ENCODE assay signal across 12 mouse cellular contexts in the genomic region with DNA sequence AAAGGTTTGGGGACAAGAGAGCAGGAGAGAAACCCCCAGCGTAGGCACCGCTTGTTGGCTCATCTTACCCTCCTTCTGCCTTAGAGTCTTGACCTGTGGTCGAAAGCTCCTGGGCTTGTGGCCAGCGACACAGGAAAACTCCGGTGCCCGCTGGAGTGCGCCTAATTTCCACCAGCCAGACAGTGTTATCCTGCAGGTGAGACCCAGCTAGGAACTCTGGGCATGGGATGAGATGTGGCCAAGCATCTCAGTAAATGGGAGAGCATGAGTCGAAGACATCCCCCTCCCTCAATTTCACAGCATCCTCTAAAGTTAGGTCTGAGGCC. TPM values are rescaled to one million over a fixed set of nuclear protein-coding genes. Genes with fewer than 3 reads are reported as not detected.
DNase-seq lines count a peak whose midpoint lies in the region; ATAC-seq and TF ChIP-seq lines count a peak whose summit lies in the region.
"Had no signal": no experiment of that assay in that cellular context is flagged by ENCODE, and none has a peak within 500 bp of the region (broad histone marks: within the 10 kb centered on the region; RNA-seq: fewer than 3 reads in every experiment).

No protein-coding gene starts in this region.

- intact Hi-C loops in heart, postnatal 14 days (cut with DNase I): loop anchor here (1.0 kb wide), 1 partner anchor 12 kb away; no protein-coding TSS in a partner anchor

- H3K4me3 ChIP-seq in kidney, embryonic 15.5 days (replicated peaks): no peak overlapping the region
- H3K4me3 ChIP-seq in bone marrow, adult 2 months (replicated peaks; ENCODE audit: control insufficient read depth, low read depth, low read length): no peak overlapping the region
- H3K4me3 ChIP-seq in kidney, postnatal 0 days (replicated peaks; ENCODE audit: low read depth, low read length): no peak overlapping the region
- H3K4me3 ChIP-seq: embryonic facial prominence, embryonic 15.5 days; midbrain, embryonic 13.5 days had no signal

- no peak overlapping the region for H3K9ac ChIP-seq in kidney, embryonic 15.5 days
- H3K9ac ChIP-seq in kidney, postnatal 0 days (ENCODE audit: low read depth, low read length): 0 out of 2 replicates have a peak overlapping the region, but pooled peaks have one; percentile 8
- H3K9ac ChIP-seq: embryonic facial prominence, embryonic 15.5 days; liver, embryonic 14.5 days; midbrain, embryonic 13.5 days had no signal

- TF ChIP-seq CTCF in bone marrow, adult 2 months (IDR thresholded peaks at IDR 0.05; ENCODE audit: control insufficient read depth, insufficient read depth, low read length): no peak
- no peak for TF ChIP-seq CTCF in kidney, postnatal 0 days (IDR thresholded peaks at IDR 0.05; ENCODE audit: low read depth)

- H3K27me3 ChIP-seq in kidney, embryonic 15.5 days: no peaks in the 10 kb centered on the region
- no peaks in the 10 kb centered on the region for H3K27me3 ChIP-seq in kidney, postnatal 0 days (ENCODE audit: insufficient read depth, low read length)
- H3K27me3 ChIP-seq: embryonic facial prominence, embryonic 15.5 days; midbrain, embryonic 13.5 days had no signal

- TF ChIP-seq POLR2A in bone marrow, adult 2 months (IDR thresholded peaks at IDR 0.05; ENCODE audit: borderline replicate concordance, control insufficient read depth, low read depth, low read length): no peak

- H3K36me3 ChIP-seq in kidney, embryonic 15.5 days: peaks cover 31% of the 10 kb centered on the region
- H3K36me3 ChIP-seq in kidney, postnatal 0 days (ENCODE audit: insufficient read depth, low read length): no peaks in the 10 kb centered on the region

- ATAC-seq in kidney, embryonic 15.5 days (replicated peaks; ENCODE audit: low FRiP score): no peak
- no peak for ATAC-seq in kidney, postnatal 0 days (replicated peaks; ENCODE audit: low FRiP score, low read depth)
- ATAC-seq: midbrain, embryonic 13.5 days had no signal

- no peaks in the 10 kb centered on the region for H3K9me3 ChIP-seq in kidney, embryonic 15.5 days (replicated peaks)
- H3K9me3 ChIP-seq in kidney, postnatal 0 days (replicated peaks; ENCODE audit: low read length): no peaks in the 10 kb centered on the region
- H3K9me3 ChIP-seq: embryonic facial prominence, embryonic 15.5 days; midbrain, embryonic 13.5 days had no signal

- 73% methylated on average over 8 of the region's 8 CpGs for WGBS in kidney, embryonic 15.5 days
- 88% methylated on average over 8 of the region's 8 CpGs for WGBS in bone marrow, adult 2 months
- WGBS in kidney, postnatal 0 days: 71% methylated on average over 8 of the region's 8 CpGs

- no peak overlapping the region for H3K27ac ChIP-seq in kidney, embryonic 15.5 days
- H3K27ac ChIP-seq in bone marrow, adult 2 months (ENCODE audit: control insufficient read depth, insufficient read depth, low read depth, low read length, poor library complexity): peak overlapping the region; percentile 35
- H3K27ac ChIP-seq in kidney, postnatal 0 days: no peak overlapping the region
- H3K27ac ChIP-seq: embryonic facial prominence, embryonic 15.5 days; liver, embryonic 14.5 days; midbrain, embryonic 13.5 days had no signal

- H3K4me2 ChIP-seq in kidney, embryonic 15.5 days: no peak overlapping the region
- no peak overlapping the region for H3K4me2 ChIP-seq in kidney, postnatal 0 days (ENCODE audit: low read length)
- H3K4me2 ChIP-seq: embryonic facial prominence, embryonic 15.5 days; midbrain, embryonic 13.5 days had no signal

- peaks cover 16% of the 10 kb centered on the region for H3K4me1 ChIP-seq in kidney, embryonic 15.5 days
- H3K4me1 ChIP-seq in bone marrow, adult 2 months (ENCODE audit: control insufficient read depth, insufficient read depth, low read length): peaks cover 4% of the 10 kb centered on the region
- peaks cover 9% of the 10 kb centered on the region; the same call in 1 of the 2 replicates for H3K4me1 ChIP-seq in kidney, postnatal 0 days (replicated peaks; ENCODE audit: insufficient read depth, low read length)

- peak; percentile 46 to 51 for DNase-seq in heart, adult 18-20 months
- DNase-seq in heart, postnatal 14 days: no peak
- DNase-seq in kidney, adult 11 months: peak; percentile 56
- DNase-seq in kidney, postnatal 0 days (ENCODE audit: low spot score): no peak
- no peak for DNase-seq in left cerebral cortex, adult 8-10 months (ENCODE audit: low spot score in 2 of 2)
- DNase-seq: adrenal gland, postnatal 36 days; right cerebral cortex, postnatal 25 days had no signal

RNA-seq across cellular contexts. Expression of a gene that starts 39.9 kb away (rescaled TPM):
- total RNA-seq in heart, adult 18-20 months (2021): 10 to 100 TPM; 13.9 to 14.3 TPM
- 10 to 100 TPM; 22.7 to 24.3 TPM for total RNA-seq in heart, postnatal 14 days (2021)
- polyA plus RNA-seq in kidney, embryonic 15.5 days (2015; fragmentation: Nextera tagmentation; extraction: Ambion mirVana): 6.1 and 6.3 TPM in 2 replicates
- 6.6 and 17.9 TPM in 2 replicates for polyA plus RNA-seq in bone marrow, adult 2 months (2011; ENCODE audit: insufficient read depth, insufficient read length, low replicate concordance, missing spikeins)
- polyA plus RNA-seq in kidney, postnatal 0 days (2015; fragmentation: Nextera tagmentation; extraction: Ambion mirVana): 3.0 and 3.2 TPM in 2 replicates
- 10 to 100 TPM; 19.4 to 22.5 (median 21.3) TPM for total RNA-seq in left cerebral cortex, adult 8-10 months (2022)

RNA-seq across cellular contexts. Expression of a gene that starts 45.6 kb away (rescaled TPM):
- 10 to 100 TPM; 21.6 to 23.1 TPM for total RNA-seq in heart, adult 18-20 months (2021)
- 10 to 100 TPM; 32.2 to 34.6 TPM for total RNA-seq in heart, postnatal 14 days (2021)
- polyA plus RNA-seq in kidney, embryonic 15.5 days (2015; fragmentation: Nextera tagmentation; extraction: Ambion mirVana): 42.1 and 42.2 TPM in 2 replicates
- polyA plus RNA-seq in bone marrow, adult 2 months (2011; ENCODE audit: insufficient read depth, insufficient read length, low replicate concordance, missing spikeins): 51.2 and 59.4 TPM in 2 replicates
- polyA plus RNA-seq in kidney, postnatal 0 days (2015; fragmentation: Nextera tagmentation; extraction: Ambion mirVana): 27.2 and 29.5 TPM in 2 replicates
- 10 to 100 TPM; 41.0 to 43.6 (median 42.0) TPM for total RNA-seq in left cerebral cortex, adult 8-10 months (2022)

RNA-seq across cellular contexts. Expression of a gene that starts 55.0 kb away (rescaled TPM):
- total RNA-seq in heart, adult 18-20 months (2021): 10 to 100 TPM; 19.7 to 27.7 TPM
- 10 to 100 TPM; 42.8 to 52.4 TPM for total RNA-seq in heart, postnatal 14 days (2021)
- polyA plus RNA-seq in kidney, embryonic 15.5 days (2015; fragmentation: Nextera tagmentation; extraction: Ambion mirVana): 32.4 and 32.6 TPM in 2 replicates
- 33.1 and 66.0 TPM in 2 replicates for polyA plus RNA-seq in bone marrow, adult 2 months (2011; ENCODE audit: insufficient read depth, insufficient read length, low replicate concordance, missing spikeins)
- 16.7 and 17.5 TPM in 2 replicates for polyA plus RNA-seq in kidney, postnatal 0 days (2015; fragmentation: Nextera tagmentation; extraction: Ambion mirVana)
- total RNA-seq in left cerebral cortex, adult 8-10 months (2022): 10 to 100 TPM; 78.7 to 86.6 (median 81.7) TPM

Comparison
In these comparisons a context has a peak if more than half of its experiments do, and no peak if none do; other contexts are left out.
1. DNase-seq: peak in heart, adult 18-20 months (2 of 2) and kidney, adult 11 months (single experiment); none in heart, postnatal 14 days (0 of 2), kidney, postnatal 0 days (single experiment) and left cerebral cortex, adult 8-10 months (0 of 2).